Mouse (Mus musculus): ENCODE results near the gene Ap5s1. TPM values are rescaled to one million over a fixed set of nuclear protein-coding genes. Genes with fewer than 3 reads are reported as not detected.
"Not testable (repeated sequence)": the region's sequence is repeated elsewhere in the genome, so short reads cannot be mapped to it uniquely, and the experiment has no call there.

Ap5s1 gene
- total RNA-seq, 2 experiments from 2014 or later, result 21.2 to 23.6 TPM

DNA sequence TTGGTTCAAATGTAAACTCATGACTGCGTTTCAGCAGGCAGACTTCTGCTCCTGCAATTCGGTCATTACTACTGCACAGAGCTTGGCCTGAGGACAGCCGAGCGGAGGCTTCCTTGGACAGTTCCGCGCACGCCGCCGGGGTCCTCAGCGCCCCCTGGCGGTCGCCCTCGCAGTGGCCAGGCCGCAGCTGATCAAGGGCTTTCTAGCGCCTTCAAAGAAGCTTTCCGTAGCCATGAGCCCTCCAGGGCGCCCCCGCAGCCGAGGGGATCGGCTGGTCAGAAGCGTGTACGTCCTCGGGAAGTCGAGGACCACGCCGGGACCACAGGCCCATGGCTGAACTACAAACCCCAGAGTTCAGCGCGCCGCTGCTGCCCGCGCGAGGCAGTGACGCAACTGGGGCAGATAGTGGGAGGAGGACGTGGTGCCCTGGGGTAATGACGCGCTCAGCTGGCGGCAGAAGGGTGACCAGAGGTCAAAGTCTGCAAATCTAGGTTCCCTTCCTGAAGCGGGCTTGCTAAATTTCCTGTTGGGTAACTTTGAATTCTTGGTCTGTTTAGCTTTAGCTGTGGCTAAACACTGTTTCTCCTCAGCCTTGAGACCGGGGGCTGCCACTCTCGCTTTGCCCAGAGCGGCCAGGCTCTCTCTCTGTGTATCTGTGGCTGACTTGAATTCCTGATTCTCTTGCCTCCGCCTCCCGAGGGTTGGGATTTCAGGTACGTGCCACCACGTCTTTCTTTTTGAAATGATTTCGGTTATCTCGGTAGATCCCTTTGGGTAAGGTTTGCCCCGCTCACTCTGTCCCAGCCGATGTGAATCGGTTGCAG is 3.3 kb downstream of the Ap5s1 start:
- intact Hi-C loops (cut with DNase I), result no loop called here
- DNase-seq (ENCODE audit: extremely low spot score in 1 of 2, low spot score in 2 of 2), result peak; percentile 95 to 97

DNA sequence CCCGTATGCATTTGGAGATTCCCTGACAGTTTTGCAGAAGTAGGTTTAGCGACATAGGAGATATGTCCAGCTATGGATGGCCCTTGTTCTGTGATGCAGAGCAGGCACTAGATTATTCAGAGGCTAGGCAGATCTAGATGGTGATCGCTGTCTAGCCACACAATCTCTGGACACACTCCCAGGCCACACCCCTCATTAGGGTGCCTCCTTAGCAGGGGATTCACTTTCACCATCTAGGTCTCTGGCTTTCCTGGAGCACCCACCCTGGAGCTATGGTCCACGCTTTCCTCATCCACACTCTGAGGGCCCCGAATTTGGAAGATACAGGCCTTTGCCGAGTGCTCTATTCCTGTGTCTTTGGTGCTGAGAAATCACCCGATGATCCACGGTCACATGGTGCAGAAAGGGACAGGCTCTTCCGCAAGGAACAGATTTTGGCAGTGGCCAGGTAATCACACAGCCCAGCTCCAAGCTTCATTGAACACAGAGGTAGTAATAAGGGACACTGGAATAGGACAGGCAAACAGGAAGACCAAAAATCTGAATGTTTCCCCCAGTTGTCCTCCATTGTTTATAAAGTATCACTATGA is 4.2 kb downstream of the Ap5s1 start:
- DNase-seq (ENCODE audit: extremely low spot score in 1 of 2, low spot score in 2 of 2), result no peak
- intact Hi-C loops (cut with DNase I), result no loop called here

DNA sequence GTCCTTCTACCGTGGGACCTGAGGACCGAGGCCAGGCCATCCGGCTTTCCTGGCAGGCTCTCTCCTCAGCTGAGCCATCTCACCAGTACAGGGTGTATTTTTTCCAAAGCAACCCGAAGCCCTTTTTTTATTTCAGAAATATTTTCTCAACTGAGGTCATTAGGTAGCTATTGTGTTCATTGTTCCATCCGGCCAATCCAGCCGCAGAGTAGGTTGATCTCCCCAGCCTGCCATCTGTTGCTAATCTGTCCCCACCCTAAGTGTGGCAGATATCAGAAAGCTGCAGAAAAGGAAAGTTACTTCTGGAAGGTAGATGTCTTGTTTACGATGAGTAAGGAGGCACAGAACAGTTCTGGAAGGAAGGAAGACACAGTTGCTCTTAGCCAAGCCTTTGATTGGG is 6.9 kb downstream of the Ap5s1 start:
- intact Hi-C loops (cut with DNase I), result no loop called here
- no peak for DNase-seq (ENCODE audit: extremely low spot score in 1 of 2, low spot score in 2 of 2)

DNA sequence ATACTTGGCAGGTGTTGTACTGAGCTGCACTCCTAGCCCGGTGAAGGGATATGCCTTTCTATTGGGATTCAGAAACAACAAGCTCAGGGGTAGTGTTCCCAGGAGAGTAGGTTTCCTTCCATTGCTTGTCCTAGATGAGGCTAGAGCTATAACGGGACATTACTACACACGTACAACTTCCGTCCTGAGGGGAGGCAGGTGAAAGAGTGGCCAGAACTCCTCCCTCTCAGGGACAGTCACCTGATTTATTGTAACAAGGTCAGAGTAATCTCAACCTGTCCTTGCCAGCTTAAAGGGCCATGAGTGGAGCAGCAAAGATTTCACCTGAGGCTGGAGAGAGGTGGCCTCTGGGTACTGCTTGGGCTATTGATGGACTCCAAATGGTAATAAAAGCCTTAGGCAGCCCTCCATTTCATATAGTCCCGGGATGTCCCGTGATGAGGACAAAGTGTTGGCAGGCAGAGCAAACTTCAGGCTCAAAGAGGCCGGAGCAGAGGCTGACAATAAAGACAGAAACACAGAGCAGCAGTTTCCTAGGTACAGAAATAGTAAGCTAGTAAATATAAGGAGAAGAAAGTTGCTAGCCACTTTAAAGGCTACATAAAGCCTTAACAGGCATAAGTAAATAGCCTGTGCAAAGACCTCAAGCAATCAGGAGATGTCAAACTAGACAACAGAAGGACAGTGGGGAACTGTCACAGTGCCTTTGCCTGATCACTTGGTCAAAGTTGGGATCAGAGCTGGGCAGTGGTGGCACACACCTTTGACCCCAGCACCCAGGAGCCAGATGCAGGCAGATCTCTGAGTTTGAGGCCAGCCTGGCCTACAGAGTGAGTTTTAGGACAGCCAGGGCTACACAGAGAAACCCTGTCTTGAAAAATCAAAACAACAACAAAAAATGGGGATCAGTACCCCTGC is 9.3 kb downstream of the Ap5s1 start:
- DNase-seq (ENCODE audit: extremely low spot score in 1 of 2, low spot score in 2 of 2), result no peak
- intact Hi-C loops (cut with DNase I), result no loop called here

DNA sequence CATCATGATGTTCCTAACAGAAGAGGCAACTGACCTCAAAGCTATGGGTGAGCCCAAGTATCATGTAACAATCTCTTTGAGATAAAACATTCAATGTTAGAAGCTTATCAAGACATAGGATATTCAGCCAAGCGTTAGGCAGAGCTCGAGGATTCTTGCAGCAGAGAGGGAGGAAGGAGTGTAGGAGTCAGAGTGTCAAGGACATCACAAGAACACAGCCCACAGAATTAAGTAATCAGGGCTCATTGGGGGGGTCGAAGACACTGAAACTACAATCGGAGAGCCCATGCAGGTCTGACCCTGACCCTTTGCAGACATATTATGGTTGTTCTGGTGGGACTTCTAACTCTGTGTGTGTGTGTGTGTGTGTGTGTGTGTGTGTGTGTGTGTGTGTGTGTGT is 13.2 kb downstream of the Ap5s1 start:
- intact Hi-C loops (cut with DNase I), result no loop called here
- DNase-seq (ENCODE audit: extremely low spot score in 1 of 2, low spot score in 2 of 2), result no peak

DNA sequence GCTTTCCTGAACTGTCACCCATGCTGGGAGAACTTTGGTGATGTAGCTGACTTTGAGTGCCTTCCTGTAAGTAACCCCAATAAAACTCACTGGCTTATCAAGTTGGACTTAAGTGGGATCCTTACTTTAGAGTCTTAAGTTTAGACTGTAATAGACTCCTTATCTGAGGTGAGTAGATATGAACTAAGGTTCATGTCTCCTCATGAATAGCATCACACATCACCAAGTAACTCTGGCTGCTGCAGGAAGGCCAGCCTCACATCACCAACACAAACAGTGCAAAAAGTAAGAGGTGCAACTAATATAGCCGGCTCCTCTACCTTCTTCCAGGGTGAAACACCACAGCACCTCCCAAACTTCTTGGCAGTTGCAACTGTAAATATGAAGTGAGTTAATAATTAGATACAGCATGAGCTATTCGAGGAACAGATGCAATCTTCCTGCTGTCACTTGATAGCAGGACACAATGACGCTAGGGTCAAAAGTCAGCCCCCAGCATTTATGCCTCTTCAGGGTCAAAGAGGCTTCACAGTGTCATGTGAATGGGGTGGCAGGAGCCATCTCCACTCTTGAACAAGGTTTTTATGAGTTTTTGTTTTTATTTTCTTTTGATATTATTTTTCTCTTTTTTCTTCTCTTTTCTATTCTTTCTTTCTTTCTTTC is 15.1 kb downstream of the Ap5s1 start:
- intact Hi-C loops (cut with DNase I), result no loop called here
- DNase-seq (ENCODE audit: extremely low spot score in 1 of 2, low spot score in 2 of 2), result no peak

DNA sequence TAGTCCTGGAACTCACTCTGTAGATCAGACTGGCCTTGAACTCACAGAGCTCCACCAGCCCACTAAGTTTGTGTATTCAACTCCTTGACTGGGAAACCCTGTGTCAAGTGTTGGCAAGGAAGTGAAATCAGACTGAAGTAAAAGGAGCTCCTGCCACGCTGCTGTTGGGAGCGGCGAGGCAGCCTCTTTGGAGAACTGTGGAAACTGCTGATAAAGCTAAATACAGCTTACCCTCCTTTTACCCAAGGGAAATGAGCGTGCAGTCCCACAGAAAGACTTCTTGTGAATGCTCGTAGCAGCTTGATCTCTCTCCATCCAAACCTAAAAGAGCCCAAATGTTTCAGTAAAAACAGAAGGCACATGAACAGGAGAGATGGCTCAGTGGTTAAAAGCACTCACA is 15.7 kb downstream of the Ap5s1 start:
- peak in 1 of 2 experiments; percentile 38 for DNase-seq (ENCODE audit: extremely low spot score in 1 of 2, low spot score in 2 of 2)
- intact Hi-C loops (cut with DNase I), result no loop called here

DNA sequence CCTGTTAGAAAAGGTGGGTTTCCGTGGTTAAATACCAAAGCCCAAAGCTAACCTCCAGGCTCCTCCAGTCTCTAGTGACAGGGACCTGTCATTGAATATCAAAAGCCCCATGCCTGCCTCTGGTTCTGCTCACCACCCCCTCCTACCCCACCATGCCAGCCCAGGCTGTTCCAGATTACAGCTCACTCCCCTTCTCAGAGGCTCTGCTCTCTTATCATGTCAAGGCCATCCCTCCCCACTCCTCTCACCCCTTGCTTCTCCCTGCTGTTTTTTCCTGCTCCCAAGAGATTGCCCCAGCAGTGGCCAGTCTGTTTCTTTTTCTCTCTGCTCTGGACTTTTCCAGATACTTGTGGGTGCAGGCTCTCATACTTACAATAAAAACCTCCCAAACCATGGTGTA is 16.7 kb downstream of the Ap5s1 start:
- intact Hi-C loops (cut with DNase I), result no loop called here

DNA sequence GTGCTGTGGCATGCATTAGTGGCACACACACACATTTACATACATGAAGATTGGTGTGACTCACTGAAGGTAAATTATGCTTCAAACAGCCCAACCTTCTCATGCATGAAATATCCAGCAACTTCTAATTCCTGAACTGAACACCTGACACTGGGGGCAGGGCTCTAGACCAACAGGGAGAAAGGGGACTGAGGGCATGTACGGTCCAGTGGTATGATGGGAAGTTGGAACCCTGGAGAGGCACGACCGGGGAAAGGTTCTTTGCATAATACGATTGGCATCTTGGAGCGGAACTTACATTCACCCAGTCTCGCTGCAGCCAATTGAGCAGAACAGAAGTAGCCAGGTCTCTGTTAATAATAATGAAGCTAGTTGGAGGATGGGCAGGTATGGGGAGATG is 18.3 kb downstream of the Ap5s1 start:
- intact Hi-C loops (cut with DNase I), result no loop called here
- no peak for DNase-seq (ENCODE audit: extremely low spot score in 1 of 2, low spot score in 2 of 2)

More for the DNA sequence above, 16.7 kb downstream of the Ap5s1 start:
- no peak for DNase-seq (ENCODE audit: extremely low spot score in 1 of 2, low spot score in 2 of 2)

DNA sequence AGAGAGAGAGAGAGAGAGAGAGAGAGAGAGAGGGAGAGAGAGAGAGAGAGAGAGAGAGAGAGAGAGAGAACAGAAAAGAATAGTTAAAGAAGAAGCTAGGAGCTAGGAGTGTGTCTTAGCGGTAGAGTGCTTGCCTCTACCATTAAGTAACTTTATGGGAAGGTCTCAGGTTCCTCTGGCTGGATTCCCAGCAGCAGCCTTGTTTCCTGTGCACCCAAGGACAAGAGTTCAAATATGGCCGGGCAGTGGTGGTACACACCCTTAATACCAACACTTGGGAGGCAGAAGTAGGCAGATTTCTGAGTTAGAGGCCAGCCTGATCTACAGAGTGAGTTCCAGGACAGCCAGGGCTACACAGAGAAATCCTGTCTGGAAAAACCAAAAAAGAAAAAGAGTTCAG is 19.8 kb downstream of the Ap5s1 start:
- intact Hi-C loops (cut with DNase I); DNase-seq (ENCODE audit: extremely low spot score in 1 of 2, low spot score in 2 of 2): not testable (repeated sequence)

DNA sequence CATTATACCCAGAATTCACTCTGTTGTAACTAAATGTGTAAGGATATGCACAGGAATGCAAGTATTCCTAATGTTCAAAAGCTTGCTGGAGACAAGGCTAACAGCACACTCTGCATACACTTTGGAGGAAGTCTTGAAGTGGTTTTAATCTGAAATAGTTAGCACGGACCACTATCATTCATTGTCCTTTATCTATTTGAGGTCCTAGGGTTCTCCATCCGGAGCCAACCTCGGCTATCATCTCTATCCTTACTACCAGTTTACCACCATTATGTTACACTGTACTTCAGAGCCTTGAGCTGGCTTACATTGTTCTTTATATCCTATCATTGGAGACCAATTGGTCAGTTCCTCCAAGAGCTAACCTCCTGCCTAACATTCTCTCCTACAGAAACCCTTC is 20.4 kb downstream of the Ap5s1 start:
- intact Hi-C loops (cut with DNase I), result no loop called here
- DNase-seq (ENCODE audit: extremely low spot score in 1 of 2, low spot score in 2 of 2), result no peak

DNA sequence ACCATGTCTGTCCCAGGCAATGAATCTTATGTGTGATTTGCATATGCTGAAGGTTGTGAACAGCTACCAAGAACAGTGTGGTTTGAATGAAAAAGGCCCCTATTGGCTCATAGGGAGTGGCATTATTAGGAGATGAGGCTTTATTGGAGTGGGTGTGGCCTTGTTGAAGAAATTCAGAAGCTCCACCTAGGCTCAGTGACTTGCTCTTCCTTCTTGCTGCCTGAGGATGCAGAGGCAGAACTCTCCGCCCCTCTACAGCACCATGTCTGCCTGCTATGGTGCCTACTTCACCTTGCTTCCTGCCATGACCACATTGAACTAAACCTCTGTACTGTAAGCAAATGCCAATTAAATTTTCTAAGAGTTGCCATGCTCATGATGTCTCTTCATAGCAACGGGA is 25.7 kb downstream of the Ap5s1 start:
- no peak for DNase-seq (ENCODE audit: extremely low spot score in 1 of 2, low spot score in 2 of 2)
- intact Hi-C loops (cut with DNase I), result no loop called here

DNA sequence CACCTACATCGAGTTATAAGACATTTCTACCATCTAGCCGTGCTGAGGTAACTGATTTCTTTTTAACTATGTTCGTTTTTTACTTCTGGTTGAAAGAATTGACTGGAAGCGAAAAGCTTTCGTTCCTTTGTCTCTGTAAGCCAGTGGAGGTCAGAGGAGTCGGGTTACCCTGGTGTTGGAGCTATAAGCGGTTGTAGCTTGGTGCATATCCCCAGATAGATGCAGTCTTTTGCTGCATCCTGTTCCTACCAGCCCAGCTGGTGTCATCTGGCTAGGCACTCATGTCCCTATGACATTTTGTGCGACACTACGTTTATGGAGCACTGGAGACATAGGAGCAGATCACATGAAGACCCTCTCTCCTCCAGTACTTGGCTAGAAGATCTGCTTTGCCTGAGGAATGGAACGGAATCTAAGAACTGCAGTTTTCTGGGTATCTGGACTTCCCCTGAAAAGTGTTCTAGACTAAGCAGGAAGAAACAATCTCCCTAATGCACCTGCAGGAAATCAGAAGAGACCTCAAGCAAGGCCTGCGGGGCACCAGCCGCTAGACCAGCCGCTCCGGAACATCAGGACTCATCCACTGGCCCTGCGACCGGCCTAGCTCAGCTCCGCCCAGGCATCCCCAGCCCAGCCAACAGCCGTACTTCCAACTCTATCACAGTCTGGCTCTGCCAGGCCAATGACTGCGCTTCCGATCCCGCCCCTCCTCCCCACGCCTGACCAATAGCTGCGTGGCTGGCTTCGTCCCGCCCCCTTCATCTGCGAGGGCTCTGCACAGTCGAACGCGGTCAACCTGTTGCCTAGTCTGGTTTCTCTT is 26.6 kb downstream of the Ap5s1 start, which contains the start of gene Mavs:
Gene Mavs (plus strand): TSS at position 757 of the 820 bp plus-strand sequence.
- DNase-seq (ENCODE audit: extremely low spot score in 1 of 2, low spot score in 2 of 2), result peak; percentile 93 to 98

DNA sequence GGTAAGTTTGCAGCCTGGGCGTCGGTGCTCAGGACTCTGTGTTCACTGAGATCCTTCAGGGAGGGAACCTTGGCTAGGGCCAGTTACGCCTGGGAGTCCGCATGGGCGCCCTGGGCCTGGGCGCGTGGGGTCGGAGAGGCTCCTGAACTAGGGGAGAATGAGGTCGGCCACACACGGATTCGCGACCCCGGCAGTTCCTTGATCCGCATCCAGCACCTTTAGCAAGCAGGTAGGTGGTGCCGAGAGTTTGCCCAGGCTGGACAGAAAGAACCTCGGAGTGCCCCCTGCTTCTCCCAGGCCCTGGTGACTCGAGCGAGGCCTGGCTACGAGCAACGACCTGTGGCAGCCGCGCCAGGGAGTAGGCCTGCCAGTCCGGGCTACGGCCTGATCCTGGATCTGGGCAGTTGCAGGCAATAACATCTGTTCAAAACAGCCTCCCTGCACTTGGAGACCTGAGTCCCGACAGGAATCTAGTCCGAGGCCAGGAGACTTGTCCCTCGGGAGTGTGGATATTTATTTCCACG is 27.3 kb downstream of the Ap5s1 start:
- intact Hi-C loops (cut with DNase I), result no loop called here
- peak in 1 of 2 experiments; percentile 39 for DNase-seq (ENCODE audit: extremely low spot score in 1 of 2, low spot score in 2 of 2)

More for the DNA sequence above, 26.6 kb downstream of the Ap5s1 start, which contains the start of gene Mavs:
- intact Hi-C loops (cut with DNase I), result no loop called here

DNA sequence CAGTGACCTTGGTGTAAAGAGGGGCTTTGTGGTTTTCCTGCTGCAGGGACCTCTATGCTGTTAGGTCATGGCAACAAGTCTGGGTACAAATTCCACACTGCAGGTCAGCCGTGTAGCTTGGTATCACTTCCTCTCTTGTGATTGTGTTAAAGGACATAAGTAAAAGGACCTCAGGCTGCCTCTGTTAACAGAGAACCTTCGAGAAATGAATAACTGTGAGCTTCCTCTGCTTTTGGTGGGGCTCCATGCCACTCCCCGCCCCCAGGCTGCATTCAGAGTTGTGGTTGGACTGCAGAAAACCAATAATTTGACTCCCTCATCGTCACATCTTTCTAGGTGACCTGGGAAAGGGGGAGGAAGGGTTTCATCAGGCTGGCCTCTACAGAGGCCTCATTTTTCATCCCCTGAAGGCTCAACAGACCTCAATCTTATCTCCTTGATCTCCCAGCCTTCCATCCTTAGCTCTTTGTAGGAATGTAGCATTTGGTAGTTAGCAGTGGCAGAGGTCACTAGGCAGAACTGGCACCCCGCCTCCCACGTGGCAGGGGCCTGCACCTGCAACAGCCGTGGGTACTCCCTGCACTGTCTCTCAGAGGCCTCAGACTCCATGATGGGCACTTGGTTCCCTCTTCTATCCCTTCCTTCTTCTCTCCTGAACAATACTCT is 28.2 kb downstream of the Ap5s1 start:
- intact Hi-C loops (cut with DNase I), result no loop called here
- DNase-seq (ENCODE audit: extremely low spot score in 1 of 2, low spot score in 2 of 2), result no peak

DNA sequence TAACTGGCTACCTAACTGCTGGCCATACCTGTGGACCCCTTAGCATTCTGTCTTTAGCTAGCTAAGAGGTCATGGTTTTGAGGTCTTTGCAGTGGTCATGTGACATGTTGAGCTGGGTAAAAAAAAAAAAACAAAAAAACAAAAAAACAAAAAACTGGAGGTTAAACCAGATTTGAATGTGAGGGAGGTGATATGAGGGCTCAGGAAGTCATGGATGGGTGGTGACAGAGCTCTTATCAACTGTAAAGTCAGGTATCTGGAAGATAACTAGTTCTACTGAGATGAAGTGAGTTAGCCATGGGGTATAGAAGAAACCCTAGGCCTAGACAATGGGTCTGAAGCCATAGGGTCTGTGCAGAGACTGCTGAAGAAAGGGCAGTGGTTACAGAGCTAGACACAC is 35.3 kb downstream of the Ap5s1 start:
- intact Hi-C loops (cut with DNase I), result no loop called here
- no peak for DNase-seq (ENCODE audit: extremely low spot score in 1 of 2, low spot score in 2 of 2)

DNA sequence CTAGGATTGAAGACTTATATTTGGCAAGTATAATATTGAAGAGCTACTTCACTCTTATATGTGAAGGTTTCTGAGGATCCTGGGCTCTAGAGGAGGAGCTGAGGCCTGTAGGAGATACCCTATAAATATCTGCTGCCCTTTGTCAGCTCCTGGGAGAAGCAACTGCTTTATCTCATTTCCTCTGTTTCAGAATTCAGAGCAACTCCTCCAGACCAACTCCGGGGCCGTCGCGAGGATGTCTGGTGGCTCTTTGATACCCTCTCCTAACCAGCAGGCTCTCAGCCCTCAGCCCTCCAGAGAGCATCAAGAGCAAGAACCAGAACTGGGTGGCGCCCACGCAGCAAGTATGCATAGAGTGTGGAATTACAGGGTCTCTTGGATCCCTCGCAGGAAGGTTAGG is 36.1 kb downstream of the Ap5s1 start:
- DNase-seq (ENCODE audit: extremely low spot score in 1 of 2, low spot score in 2 of 2), result no peak
- intact Hi-C loops (cut with DNase I), result no loop called here
